Mouse (Mus musculus) kidney, postnatal 0 days (tissue): ENCODE results near the gene Lrrn4cl. TPM values are rescaled to one million over a fixed set of nuclear protein-coding genes. Genes with fewer than 3 reads are reported as not detected.

Source experiments
- ATAC-seq: fragments of 200-750 bp; cut with Nextera tagmentation; replicated peaks from 2 replicates; pipeline ENCODE4 v1.8.0; 2017; ENCODE audit warnings: low read depth, moderate number of reproducible peaks, moderate TSS enrichment, moderate library complexity; ENCODE audit not compliant: low FRiP score
- DNase-seq: peaks from one replicate; pipeline ENCODE4 v3.0.0-alpha.2; 2016; ENCODE audit warnings: low spot score
- H3K27ac ChIP-seq: fragments of 300-500 bp; sonication (generic); 2 replicates; pipeline ENCODE4 v1.5.1; 2014; ENCODE audit warnings: mild to moderate bottlenecking
- H3K27me3 ChIP-seq: fragments of 300-500 bp; sonication (generic); 2 replicates; pipeline ENCODE4 v1.6.1; 2014; ENCODE audit warnings: low read length, mixed read lengths; ENCODE audit not compliant: insufficient read depth
- H3K36me3 ChIP-seq: fragments of 300-500 bp; sonication (generic); 2 replicates; pipeline ENCODE4 v1.6.1; 2014; ENCODE audit warnings: low read length, mixed read lengths; ENCODE audit not compliant: insufficient read depth
- H3K4me1 ChIP-seq: fragments of 300-500 bp; sonication (generic); replicated peaks from 2 replicates; pipeline ENCODE4 v1.6.1; 2014; ENCODE audit warnings: antibody characterized with exemption, low read length, mixed read lengths; ENCODE audit not compliant: insufficient read depth
- H3K4me2 ChIP-seq: fragments of 300-500 bp; sonication (generic); 2 replicates; pipeline ENCODE4 v1.6.1; 2014; ENCODE audit warnings: mild to moderate bottlenecking, low read length, moderate library complexity, mixed read lengths
- H3K4me3 ChIP-seq: fragments of 300-500 bp; sonication (generic); replicated peaks from 2 replicates; pipeline ENCODE4 v1.5.1; 2014; ENCODE audit warnings: low read depth, low read length
- H3K9ac ChIP-seq: fragments of 300-500 bp; sonication (generic); 2 replicates; pipeline ENCODE4 v1.6.1; 2014; ENCODE audit warnings: low read depth, low read length
- H3K9me3 ChIP-seq: fragments of 300-500 bp; sonication (generic); replicated peaks from 2 replicates; pipeline ENCODE4 v1.6.1; 2016; ENCODE audit warnings: low read length, inconsistent platforms, mixed read lengths
- CTCF ChIP-seq: IDR thresholded peaks from 2 replicates; pipeline ENCODE4 v1.5.1; 2016; ENCODE audit warnings: antibody characterized with exemption, low read depth, mild to moderate bottlenecking, moderate library complexity
- WGBS: fragments of 180-500 bp; shearing (Covaris S2); extraction: QIAGEN DNeasy Blood & Tissue Kit; methylation state at CpG from one replicate; pipeline ENCODE4 v1.1.7; 2014; 5-methylcytosine and 5-hydroxymethylcytosine counted together
- polyA plus RNA-seq: library from polyadenylated mRNA; unstranded; fragments of >200 nt; fragmentation: Nextera tagmentation; extraction: Ambion mirVana; gene quantifications from 2 replicates; pipeline ENCODE4 v1.2.1, GENCODE M21; 2015

Lrrn4cl gene
- polyA plus RNA-seq, 1 experiment from 2014 or later: 1.1 TPM

DNA sequence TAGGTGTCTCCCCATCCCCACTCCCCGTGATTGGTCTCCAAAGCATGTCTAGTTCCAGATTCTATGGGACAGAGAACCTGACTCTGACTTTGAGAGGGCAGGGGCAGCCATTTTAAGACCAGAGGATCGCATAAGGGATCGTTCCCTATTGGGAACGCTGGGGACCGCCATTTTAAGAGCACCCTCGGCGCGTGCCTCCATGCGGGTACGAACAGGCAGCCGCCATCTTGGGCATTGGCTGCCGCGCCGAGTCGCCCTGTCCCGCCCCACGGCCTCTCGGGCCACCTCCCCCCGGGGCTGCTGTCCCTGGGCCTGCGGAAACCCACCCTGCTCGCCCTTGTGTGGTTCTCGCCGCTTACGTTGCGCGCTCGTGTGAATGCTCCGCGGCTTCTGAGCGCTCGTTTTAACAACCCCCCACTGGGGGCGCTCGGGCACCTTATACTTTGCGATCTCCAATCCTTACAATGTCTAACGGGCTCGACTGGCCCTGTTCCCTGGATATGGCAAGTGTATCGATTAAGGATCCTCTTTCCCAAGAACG is 13.2 kb upstream of the Lrrn4cl start, which contains the start of gene Bscl2:
TSS of gene Bscl2 (plus strand) at position 217 of the 541 bp plus-strand sequence.
- Histone ChIP-seq H3K4me3 (peak within 1 kb of the TSS; percentile 60), H3K27me3 (no peaks in the 10 kb centered on the region), H3K9me3 (no peaks in the 10 kb centered on the region), H3K9ac (peak within 1 kb of the TSS; percentile 84), H3K36me3 (peaks cover 23% of the 10 kb centered on the region), H3K27ac (peak within 1 kb of the TSS; percentile 98), H3K4me1 (peaks cover 23% of the 10 kb centered on the region), H3K4me2 (peak within 1 kb of the TSS; percentile 96)
- DNase-seq: peak; percentile 91
- peak; percentile 79 for ATAC-seq
- peak; percentile 66 for TF ChIP-seq CTCF
- WGBS: under 1% methylated on average over 37 of the region's 38 CpGs

DNA sequence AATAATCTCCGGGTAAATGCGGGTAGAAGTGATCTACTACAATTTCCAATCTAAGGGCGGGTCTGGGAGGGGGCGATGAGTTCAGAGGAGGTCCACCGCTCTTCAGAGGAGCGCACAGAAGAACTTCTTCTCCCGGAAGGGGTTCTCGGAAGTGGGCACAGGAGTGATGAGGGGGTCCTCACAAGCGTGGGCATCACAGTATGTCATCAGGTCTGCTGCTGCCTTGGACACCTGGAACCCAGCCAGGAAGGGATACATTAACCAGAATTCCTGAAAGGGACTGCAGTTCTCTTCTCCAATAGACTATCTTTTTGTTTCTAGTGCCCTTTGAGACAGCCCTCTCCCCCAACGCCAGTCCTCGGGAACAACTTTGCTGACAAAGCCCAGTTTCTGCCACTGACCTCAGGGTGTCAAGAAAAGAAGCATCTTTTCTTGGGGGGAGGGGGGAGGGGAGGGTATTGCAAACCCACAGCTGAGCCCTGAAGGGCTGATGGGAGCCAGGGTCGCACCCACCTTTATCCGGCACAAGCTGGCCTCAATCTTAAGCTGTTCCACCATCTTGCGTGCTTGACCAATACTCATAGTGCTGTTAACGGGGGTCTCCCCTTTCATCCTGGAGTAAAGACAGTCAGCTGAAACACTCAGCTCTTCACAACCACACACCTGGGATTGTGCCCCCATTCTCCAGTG is 12.4 kb upstream of the Lrrn4cl start:
- Histone ChIP-seq H3K4me1 (peaks cover 23% of the 10 kb centered on the region), H3K4me3 (peak overlapping the region; percentile 60), H3K9me3 (no peaks in the 10 kb centered on the region), H3K9ac (peak overlapping the region; percentile 84), H3K27me3 (no peaks in the 10 kb centered on the region), H3K27ac (peak overlapping the region; percentile 98), H3K4me2 (peak overlapping the region; percentile 96), H3K36me3 (peaks cover 14% of the 10 kb centered on the region)
- peak; percentile 64 for DNase-seq
- WGBS: 15% methylated on average over 15 of the region's 15 CpGs
- ATAC-seq: peak; percentile 11; the same call in 1 of the 2 replicates
- no peak for TF ChIP-seq CTCF

DNA sequence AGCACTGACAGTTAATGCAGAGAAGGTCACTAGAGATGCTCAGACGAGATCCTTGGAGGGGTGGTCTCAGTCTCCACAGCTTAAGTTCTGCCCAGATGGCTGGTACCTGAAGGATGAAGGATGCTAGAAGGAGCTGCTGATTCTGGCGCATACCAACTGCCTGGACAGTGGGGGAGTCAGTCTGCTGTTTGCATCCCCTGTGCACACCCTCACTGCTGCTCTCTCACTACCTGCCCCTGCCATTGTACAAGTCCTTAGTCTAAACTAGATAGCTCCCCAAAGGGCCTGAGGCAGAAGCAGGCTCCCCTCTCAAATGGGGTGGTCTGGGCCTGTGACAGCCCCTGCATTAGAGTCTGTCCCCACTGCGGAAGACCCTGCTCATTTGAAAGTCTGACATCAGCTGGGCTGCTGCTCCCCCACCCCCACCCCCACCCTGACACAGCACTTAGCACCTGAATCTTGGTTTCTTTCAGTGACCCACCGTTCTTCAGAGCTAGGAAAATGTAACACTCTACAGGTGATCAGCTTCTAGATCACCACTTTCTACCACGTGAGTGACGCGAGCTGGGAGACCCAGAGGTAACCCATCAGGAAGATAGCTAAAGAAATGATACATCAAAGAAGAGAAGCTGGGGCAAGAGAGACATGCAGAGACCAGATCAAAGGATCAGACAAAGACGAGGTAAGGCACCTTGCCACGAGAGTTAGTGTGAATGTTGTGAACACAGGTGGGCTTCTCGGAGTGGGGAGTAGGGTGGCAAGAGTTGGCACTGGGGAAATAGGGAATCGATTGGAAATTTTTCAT is 11.3 kb upstream of the Lrrn4cl start, which contains the start of gene Gng3:
TSS of gene Gng3 (minus strand) at position 92 of the 805 bp plus-strand sequence.
- WGBS: 60% methylated on average over 11 of the region's 11 CpGs

DNA sequence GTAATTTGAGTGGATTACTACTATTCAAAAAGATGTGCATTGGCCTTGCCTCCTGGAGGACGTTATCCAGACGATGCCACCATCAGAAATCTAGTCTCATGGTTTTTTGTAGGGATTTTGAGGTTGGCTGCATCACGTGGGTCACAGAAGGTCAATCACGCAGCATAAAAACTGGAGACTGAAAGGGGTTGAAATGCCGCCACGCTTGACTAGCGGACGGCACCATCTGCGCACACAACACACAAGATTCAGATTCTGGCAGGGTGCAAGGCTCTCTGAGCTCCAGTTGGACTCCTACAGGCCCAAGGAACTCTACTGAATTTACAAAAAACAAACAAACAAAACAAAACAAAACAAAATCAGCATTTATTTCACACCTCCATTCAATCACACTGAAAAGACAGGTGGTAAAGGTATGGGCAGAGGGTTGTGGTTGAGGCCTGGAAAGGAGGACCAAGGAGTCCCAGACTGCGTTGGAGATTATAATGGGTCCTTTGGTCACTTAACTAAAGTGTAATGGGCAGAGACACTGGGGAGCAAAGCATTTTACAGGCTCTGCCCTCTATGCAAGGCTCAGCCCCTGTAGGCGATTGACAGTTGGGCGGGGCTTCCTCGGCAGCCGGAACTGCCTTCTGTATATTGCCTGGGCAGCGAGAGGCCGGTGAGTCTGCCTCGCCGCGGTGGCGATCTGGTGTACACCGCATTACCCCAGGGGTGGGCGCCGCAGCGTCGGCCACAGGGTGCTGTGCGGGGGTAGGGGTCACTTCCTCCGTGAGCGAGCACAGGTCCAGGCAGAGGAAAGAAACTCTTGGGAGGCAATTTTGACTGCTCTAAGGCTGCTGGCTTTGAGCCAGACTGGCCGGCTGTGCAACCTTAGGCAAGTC is 10.4 kb upstream of the Lrrn4cl start:
- H3K36me3 ChIP-seq: 0 out of 2 replicates have a peak, but pooled peaks cover 5% of the 10 kb centered on the region
- peak overlapping the region; percentile 52 for H3K27ac ChIP-seq
- 22% methylated on average over 29 of the region's 29 CpGs for WGBS
- no peaks in the 10 kb centered on the region for H3K27me3 ChIP-seq
- DNase-seq: peak; percentile 84
- H3K9ac ChIP-seq: peak overlapping the region; percentile 63
- TF ChIP-seq CTCF: no peak; the same call in 1 of the 2 replicates
- no peaks in the 10 kb centered on the region for H3K9me3 ChIP-seq
- H3K4me2 ChIP-seq: peak overlapping the region; percentile 79
- H3K4me1 ChIP-seq: peaks cover 23% of the 10 kb centered on the region
- peak; percentile 57 for ATAC-seq
- peak overlapping the region; percentile 46 for H3K4me3 ChIP-seq

More for the DNA sequence above, 11.3 kb upstream of the Lrrn4cl start, which contains the start of gene Gng3:
- peaks cover 23% of the 10 kb centered on the region for H3K4me1 ChIP-seq
- no peak for ATAC-seq
- no peaks in the 10 kb centered on the region for H3K9me3 ChIP-seq
- peak within 1 kb of the TSS; percentile 98 for H3K27ac ChIP-seq
- H3K36me3 ChIP-seq: peaks cover 7% of the 10 kb centered on the region
- peak within 1 kb of the TSS; percentile 84 for H3K9ac ChIP-seq
- TF ChIP-seq CTCF: no peak
- H3K4me3 ChIP-seq: peak within 1 kb of the TSS; percentile 60
- peak within 1 kb of the TSS; percentile 96 for H3K4me2 ChIP-seq
- DNase-seq: no peak
- H3K27me3 ChIP-seq: no peaks in the 10 kb centered on the region

DNA sequence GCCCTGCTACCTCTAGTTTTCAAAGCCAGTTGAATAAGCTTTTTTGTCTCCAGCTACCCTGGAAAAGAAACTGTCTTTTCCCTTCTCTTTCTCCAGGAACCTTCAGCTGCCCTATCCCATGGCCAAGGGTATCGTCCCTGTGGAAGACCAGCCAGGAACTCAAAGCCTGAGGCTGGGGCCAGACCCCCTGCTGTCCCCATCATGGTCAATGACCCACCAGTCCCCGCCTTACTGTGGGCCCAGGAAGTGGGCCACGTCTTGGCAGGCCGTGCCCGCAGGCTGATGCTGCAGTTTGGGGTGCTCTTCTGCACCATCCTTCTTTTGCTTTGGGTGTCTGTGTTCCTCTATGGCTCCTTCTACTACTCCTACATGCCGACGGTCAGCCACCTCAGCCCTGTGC is 9.6 kb upstream of the Lrrn4cl start:
- H3K4me3 ChIP-seq: no peak overlapping the region; the same call in 1 of the 2 replicates
- no peak for ATAC-seq
- WGBS: 85% methylated on average over 7 of the region's 7 CpGs

More for the DNA sequence above, 9.6 kb upstream of the Lrrn4cl start:
- Histone ChIP-seq H3K27ac (peak overlapping the region; percentile 52; the same call in 1 of the 2 replicates), H3K9ac (peak overlapping the region; percentile 63), H3K9me3 (no peaks in the 10 kb centered on the region), H3K36me3 (0 out of 2 replicates have a peak, but pooled peaks cover 10% of the 10 kb centered on the region), H3K4me1 (peaks cover 23% of the 10 kb centered on the region), H3K27me3 (no peaks in the 10 kb centered on the region), H3K4me2 (peak overlapping the region; percentile 79)
- TF ChIP-seq CTCF: no peak
- no peak for DNase-seq
